Mouse (Mus musculus) bone marrow macrophage, adult 2 months (primary cell): ENCODE results near the gene Ptpre.

Source experiments
- CTCF ChIP-seq: IDR thresholded peaks from 2 replicates; pipeline ENCODE4 v1.5.1; 2012; ENCODE audit warnings: low read depth, mild to moderate bottlenecking, low read length, moderate library complexity
- POLR2A ChIP-seq: IDR thresholded peaks from 2 replicates; pipeline ENCODE4 v1.6.1; 2012; ENCODE audit warnings: mild to moderate bottlenecking, low read depth, low read length, borderline replicate concordance

GRCm38 (mm10) chr7:135660314-135660713 is 123.0 kb downstream of the Ptpre start:
- TF ChIP-seq CTCF: no peak
- TF ChIP-seq POLR2A: no peak
